Mouse (Mus musculus) lung, postnatal 0 days (tissue): ENCODE measurements around the gene Sorcs3.

Source experiments
- CTCF ChIP-seq: IDR thresholded peaks from 2 replicates; pipeline ENCODE4 v1.5.1; 2016; ENCODE audit warnings: antibody characterized with exemption, mild to moderate bottlenecking
- EP300 ChIP-seq: IDR thresholded peaks from 2 replicates; pipeline ENCODE4 v1.6.1; 2016; ENCODE audit warnings: antibody characterized with exemption, mild to moderate bottlenecking, control low read depth

GRCm38 (mm10) chr19:48467471-48467870 lies 261.6 kb downstream of the Sorcs3 start:
- no peak for TF ChIP-seq CTCF
- TF ChIP-seq EP300, result no peak
